Mouse (Mus musculus) lung, adult 2 months (tissue): ENCODE data around the gene Pear1. TPM values are rescaled to one million over a fixed set of nuclear protein-coding genes. Genes with fewer than 3 reads are reported as not detected.
A peak's percentile ranks its signal among the peaks of the same experiment; 100 is the strongest.

Source experiments
- DNase-seq: peaks from one replicate; pipeline ENCODE4 v3.0.0; 2022
- H3K4me1 ChIP-seq: fragments of 200-500 bp; 2 replicates; pipeline ENCODE4 v1.6.1; 2011; ENCODE audit warnings: low read length; ENCODE audit not compliant: control insufficient read depth, insufficient read depth
- H3K4me3 ChIP-seq: fragments of 200-500 bp; replicated peaks from 2 replicates; pipeline ENCODE3; 2011; ENCODE audit warnings: low read depth, mild to moderate bottlenecking, control low read depth, low read length; ENCODE audit errors: extremely low read depth
- CTCF ChIP-seq: fragments of 200-500 bp; IDR thresholded peaks from 2 replicates; pipeline ENCODE4 v1.5.1; 2011; ENCODE audit warnings: mild to moderate bottlenecking, low read length, control low read depth; ENCODE audit not compliant: insufficient read depth
- POLR2A ChIP-seq: fragments of 200-500 bp; IDR thresholded peaks from 2 replicates; pipeline ENCODE4 v1.6.1; 2011; ENCODE audit warnings: low read depth, mild to moderate bottlenecking, control low read depth, low read length, borderline replicate concordance; ENCODE audit errors: extremely low read depth
- WGBS: fragments of 180-500 bp; shearing (Covaris S2); methylation state at CpG from one replicate; pipeline ENCODE4 v1.1.7; 2018; 5-methylcytosine and 5-hydroxymethylcytosine counted together
- polyA plus RNA-seq: library from polyadenylated mRNA; depleted of rRNA; stranded (reverse); fragments of >200 nt; gene quantifications from 2 replicates; pipeline ENCODE4 v1.2.3, GENCODE M21; 2012

Gene Pear1
- polyA plus RNA-seq, 1 experiment: 87.2 TPM

DNA sequence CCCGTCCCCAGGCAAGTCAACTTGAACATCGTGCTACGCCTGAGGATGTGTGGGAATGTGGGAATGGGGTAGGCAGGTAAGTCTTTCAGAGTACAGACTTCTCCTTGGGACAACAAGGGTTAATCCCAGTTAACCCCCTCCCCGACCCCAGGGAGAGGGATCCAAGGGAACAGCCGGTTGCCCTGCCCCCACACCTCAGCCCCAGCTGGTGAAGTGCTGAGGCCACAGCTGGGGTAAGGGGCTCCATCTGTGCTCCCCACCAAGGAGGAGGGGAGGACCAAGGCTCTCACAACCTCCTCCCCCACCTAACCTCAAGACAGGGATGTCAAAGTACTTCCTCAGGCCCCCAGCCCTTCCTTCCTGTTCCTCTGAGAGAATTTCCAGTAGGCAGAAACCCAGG is 34.3 kb downstream of the Pear1 start:
- no peak for DNase-seq
- 47% methylated on average over 5 of the region's 5 CpGs for WGBS

DNA sequence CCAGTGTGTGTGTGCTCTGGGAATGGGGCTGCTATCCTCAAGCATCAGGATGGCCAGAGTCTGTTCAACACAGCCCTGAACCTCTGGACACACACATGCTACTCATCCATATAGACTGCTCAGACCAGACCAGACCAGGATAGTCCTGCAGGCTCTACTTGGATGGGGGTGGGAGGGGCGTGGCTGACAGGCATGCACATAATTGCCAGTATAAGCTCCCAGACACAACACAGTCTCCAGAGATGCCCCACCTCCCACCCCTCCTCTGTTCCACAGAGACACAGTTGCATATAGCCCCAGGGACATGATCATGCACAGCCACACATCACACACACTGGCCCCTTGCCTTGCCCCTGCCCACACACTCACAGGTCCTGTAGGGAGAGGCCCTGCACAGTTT is 34.9 kb downstream of the Pear1 start:
- WGBS: 60% methylated on average over 1 of the region's 1 CpGs
- TF ChIP-seq CTCF (no peak), POLR2A (no peak)
- Histone ChIP-seq H3K4me3 (no peak overlapping the region), H3K4me1 (no peaks in the 10 kb centered on the region)
- no peak for DNase-seq

More for the DNA sequence above, 34.3 kb downstream of the Pear1 start:
- no peak for TF ChIP-seq CTCF
- TF ChIP-seq POLR2A: no peak
- Histone ChIP-seq H3K4me1 (peaks cover 5% of the 10 kb centered on the region; the same call in 1 of the 2 replicates), H3K4me3 (no peak overlapping the region)

DNA sequence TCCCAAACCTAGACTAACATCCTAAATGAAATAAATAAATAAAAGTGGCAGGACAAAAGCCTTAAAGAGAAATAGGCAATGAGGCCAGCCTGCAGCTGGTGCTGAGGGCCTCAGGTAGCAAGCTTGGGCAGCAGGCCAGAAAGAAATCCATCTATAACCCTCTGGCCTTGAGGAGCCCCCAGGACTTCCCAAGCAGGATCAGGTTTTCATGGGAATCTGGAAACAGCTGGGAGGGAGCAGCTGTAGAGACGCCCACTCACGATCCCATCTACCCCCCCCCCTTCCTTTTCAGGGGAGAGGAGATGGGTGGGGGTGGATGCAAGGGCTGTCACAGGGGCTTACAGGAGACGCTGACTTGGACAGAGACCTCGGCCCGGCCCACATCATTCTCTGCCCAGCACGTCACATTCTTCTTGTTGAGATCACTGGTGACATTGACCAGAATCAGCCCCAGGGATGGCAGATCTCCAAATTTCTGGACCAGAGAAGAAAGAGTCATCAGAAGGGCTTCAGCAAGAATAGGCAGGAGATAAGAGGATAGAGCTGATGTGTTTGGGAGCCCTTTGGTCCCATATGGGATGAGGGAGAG is 38.4 kb downstream of the Pear1 start:
- TF ChIP-seq CTCF: no peak
- TF ChIP-seq POLR2A: no peak
- WGBS: 37% methylated on average over 6 of the region's 6 CpGs
- H3K4me3 ChIP-seq: no peak overlapping the region
- no peaks in the 10 kb centered on the region for H3K4me1 ChIP-seq
- no peak for DNase-seq

DNA sequence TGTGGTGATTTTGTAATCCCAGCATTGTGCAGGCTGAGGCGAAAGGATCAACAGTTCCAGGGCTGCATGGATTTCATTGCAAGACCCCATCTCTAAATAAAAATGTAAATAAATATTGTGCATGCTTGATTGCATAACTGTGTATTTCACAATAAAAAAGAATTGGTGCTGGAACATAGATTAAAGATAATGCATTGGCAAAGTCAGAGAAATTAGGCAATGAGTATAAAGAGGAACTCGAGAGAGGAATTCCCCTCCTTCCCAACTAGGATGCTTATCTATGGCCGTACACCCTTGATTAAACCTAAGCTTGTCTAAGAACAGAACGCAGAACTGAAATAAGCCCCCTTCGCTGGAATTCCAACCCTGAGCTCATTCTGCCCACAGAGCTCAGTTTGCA is 39.0 kb downstream of the Pear1 start:
- Histone ChIP-seq H3K4me3 (no peak overlapping the region), H3K4me1 (no peaks in the 10 kb centered on the region)
- WGBS: 64% methylated on average over 5 of the region's 5 CpGs
- DNase-seq: no peak
- TF ChIP-seq CTCF: no peak
- TF ChIP-seq POLR2A: no peak

DNA sequence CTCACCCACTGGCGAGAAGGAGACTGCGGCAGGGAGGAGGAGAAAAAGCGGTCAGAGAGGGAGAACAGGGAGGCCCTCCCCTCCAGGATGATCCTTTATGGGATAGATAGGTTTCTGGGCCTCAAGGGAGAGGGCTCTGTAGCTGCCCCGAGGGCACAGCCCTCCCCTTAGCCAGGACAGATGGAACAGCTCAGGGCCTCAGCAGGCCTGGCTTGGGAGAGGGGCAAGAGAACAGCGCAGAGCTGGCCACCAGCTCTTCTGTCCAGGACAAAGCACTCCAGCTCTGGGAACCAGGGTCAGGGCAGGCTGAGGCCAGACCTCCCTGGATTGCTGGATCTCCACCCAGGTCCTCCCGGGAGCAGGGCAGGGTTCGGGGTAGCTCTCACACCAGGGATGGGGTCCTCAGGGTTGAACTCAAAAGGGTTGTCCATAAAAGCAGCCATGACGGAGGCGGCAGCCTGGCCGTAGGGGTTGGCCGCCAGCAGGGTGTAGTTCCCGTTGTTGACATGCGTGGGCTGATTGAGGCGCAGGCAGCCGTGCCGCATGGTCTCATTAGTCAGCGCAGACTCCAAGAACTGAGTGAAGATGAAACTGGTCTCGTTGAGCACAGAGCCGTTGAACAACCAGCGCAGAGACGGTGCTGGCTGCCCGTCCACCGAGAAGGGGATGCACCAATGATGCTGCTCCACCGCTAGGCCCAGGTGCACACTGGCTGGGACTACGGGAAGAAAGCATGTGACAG is 40.7 kb downstream of the Pear1 start:
- 83% methylated on average over 25 of the region's 25 CpGs for WGBS
- H3K4me1 ChIP-seq: no peaks in the 10 kb centered on the region
- TF ChIP-seq CTCF: no peak
- TF ChIP-seq POLR2A: no peak
- no peak for DNase-seq
- H3K4me3 ChIP-seq: no peak overlapping the region

DNA sequence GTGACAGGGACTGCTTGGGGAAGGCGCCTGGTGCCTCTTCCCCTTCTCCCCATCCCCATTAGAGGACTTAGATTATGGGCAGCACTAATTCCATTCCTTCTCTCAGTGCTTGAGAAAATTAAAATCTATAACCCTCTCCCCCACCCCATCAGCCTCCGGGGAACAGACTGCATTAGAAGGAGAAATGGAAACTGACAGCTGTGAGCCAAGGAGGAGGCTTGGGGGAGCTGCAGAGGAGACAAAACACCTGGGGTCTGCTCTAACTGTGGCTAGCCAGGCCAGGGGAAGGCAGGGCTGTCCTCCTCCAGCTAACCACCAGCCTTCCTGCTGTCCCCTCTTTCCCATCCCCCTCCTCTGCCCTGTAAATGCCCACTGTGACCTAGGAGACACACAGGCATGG is 45.0 kb downstream of the Pear1 start:
- DNase-seq: no peak
- TF ChIP-seq CTCF: no peak
- no peak for TF ChIP-seq POLR2A
- H3K4me3 ChIP-seq: no peak overlapping the region
- H3K4me1 ChIP-seq: no peaks in the 10 kb centered on the region
- 42% methylated on average over 2 of the region's 2 CpGs for WGBS

DNA sequence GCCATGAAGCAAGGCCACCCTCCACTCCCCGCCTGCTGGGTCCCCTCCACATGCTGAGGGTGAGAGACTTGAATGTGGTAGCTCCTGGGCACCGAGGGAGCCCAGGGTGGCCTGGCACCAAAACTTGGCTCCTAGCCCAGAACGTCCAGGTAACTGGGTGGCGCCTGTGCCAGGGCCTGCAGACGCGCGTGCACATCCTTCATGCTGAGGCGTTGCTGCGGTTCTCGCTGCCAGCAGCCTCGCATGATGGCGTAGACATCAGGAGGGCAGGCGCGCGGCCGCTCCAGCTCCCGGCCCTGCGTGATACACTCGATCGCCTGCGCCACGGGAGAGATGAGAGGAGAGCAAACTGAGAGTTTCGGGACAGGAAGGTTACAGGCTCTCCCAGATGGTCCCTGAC is 45.8 kb downstream of the Pear1 start:
- H3K4me1 ChIP-seq: no peaks in the 10 kb centered on the region
- no peak for DNase-seq
- WGBS: 48% methylated on average over 23 of the region's 23 CpGs

DNA sequence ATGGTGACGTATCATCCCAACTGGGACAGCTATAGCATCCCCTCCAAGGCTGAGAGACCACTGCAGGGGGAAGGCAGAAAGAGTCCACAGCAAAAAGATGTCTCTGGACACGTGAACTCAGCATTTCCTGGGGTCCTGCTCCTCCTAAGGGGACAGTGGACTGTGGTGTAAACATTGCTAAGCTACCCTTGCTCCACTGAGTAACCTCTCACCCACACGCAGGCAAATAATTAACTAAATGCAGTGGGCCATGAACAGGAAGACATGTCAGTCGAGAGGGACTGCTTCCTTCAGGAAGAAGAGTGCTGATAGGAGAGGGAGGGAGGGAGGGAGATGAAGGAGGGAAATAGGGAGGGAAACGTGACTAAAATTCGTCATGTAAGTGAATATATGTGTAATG is 53.0 kb downstream of the Pear1 start:
- peaks cover 6% of the 10 kb centered on the region for H3K4me1 ChIP-seq
- TF ChIP-seq CTCF: no peak
- WGBS: 30% methylated on average over 6 of the region's 6 CpGs
- DNase-seq: no peak
- no peak overlapping the region for H3K4me3 ChIP-seq

More for the DNA sequence above, 45.8 kb downstream of the Pear1 start:
- no peak overlapping the region for H3K4me3 ChIP-seq
- TF ChIP-seq POLR2A: no peak
- TF ChIP-seq CTCF: no peak

DNA sequence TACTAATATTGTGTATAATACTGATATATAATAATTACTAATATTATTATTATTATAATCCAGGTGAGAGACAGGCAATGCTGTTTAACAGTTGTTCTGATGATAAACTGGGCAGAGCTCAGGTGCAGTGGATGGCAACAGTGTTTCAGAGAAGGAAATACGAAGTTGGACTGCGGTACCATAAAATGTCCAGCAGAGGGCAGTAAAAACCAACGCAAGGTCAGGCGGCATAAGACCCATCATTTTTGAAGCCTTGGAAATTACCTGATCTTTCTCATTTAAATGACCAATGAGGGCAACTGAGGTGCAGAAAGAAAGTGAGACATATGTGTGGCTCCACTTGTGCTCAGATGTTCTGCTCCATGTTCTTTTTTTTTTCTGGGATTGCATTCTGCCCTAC is 53.8 kb downstream of the Pear1 start:
- DNase-seq: no peak
- TF ChIP-seq POLR2A (no peak), CTCF (peak; percentile 58)
- under 1% methylated on average over 4 of the region's 4 CpGs for WGBS
- Histone ChIP-seq H3K4me3 (no peak overlapping the region), H3K4me1 (peaks cover 11% of the 10 kb centered on the region)

DNA sequence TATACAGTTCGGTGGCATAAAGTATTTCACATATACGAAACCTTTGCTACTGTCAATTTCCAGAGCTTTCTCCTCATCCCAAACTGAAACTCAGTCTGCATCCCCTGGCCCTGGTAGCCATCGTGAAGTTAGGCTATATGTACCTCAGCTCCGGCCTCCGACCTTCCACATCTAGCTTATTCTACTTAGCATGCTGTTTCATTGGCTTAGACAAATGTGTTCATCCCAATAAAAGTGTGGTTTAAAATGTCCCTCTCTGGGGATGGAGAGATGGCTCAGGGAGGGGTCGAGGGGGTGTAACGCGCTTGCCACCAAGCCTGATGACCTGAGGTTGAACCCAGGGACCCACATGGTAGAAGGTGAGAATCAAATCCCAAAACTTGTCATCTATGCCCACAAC is 54.6 kb downstream of the Pear1 start:
- DNase-seq: no peak
- TF ChIP-seq CTCF (no peak), POLR2A (no peak)
- Histone ChIP-seq H3K4me3 (no peak overlapping the region), H3K4me1 (peaks cover 15% of the 10 kb centered on the region)
- 78% methylated on average over 8 of the region's 8 CpGs for WGBS

DNA sequence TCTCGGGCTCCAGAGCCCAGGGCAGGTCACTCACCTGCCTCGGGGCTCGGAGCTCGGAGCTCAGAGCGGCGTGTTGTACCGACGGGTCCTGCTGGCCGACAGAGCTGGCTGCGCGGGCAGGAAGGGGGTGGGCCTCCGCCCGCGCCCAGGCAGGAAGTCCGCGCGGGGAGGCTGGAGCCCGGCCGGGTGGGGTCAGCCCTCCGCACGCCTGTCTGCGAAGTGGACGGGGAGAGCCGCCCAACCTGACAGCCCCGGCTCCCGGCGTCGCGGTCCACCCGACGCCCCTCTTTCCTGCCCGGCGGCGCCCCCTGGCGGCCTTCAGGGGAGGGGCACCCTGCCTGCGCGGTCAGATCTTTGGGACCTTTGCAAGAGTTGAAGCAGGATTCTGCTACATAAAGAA is 55.3 kb downstream of the Pear1 start:
- TF ChIP-seq CTCF: peak; percentile 45
- peak; percentile 83 for TF ChIP-seq POLR2A
- Histone ChIP-seq H3K4me3 (peak overlapping the region; percentile 85), H3K4me1 (peaks cover 15% of the 10 kb centered on the region)
- DNase-seq: peak; percentile 84
- under 1% methylated on average over 37 of the region's 37 CpGs for WGBS
